Mouse (Mus musculus) CH12.LX (cell line): ENCODE measurements around the gene Ndufb4. TPM values are rescaled to one million over a fixed set of nuclear protein-coding genes. Genes with fewer than 3 reads are reported as not detected.

ENCODE experiments used
- DNase-seq: peaks from one replicate; pipeline ENCODE4 v3.0.0-alpha.2; 2013; ENCODE audit errors: extremely low read depth
- H3K27ac ChIP-seq: 2 replicates; pipeline ENCODE4 v1.5.1; 2012; ENCODE audit warnings: low read depth, mild to moderate bottlenecking, control low read depth, moderate library complexity; ENCODE audit not compliant: insufficient read depth
- H3K27me3 ChIP-seq: replicated peaks from 2 replicates; pipeline ENCODE3; 2012; ENCODE audit warnings: inconsistent platforms
- H3K36me3 ChIP-seq, 2 experiments: replicated peaks in 1 of 2; 2 replicates each; pipeline versions ENCODE3 to v1.6.1; 2012; ENCODE audit warnings: inconsistent platforms in 1 of 2, low read length in 1 of 2, mild to moderate bottlenecking in 1 of 2, mixed read lengths in 1 of 2, moderate library complexity in 1 of 2; ENCODE audit not compliant: control insufficient read depth in 1 of 2, insufficient read depth in 1 of 2
- H3K4me1 ChIP-seq, 2 experiments: 2 replicates each; pipeline ENCODE4 v1.6.1; 2012; ENCODE audit warnings: inconsistent platforms in 1 of 2, moderate library complexity in 1 of 2; ENCODE audit not compliant: insufficient read depth in 2 of 2, control insufficient read depth in 1 of 2
- H3K4me2 ChIP-seq: 2 replicates; pipeline ENCODE4 v1.6.1; 2012; ENCODE audit warnings: low read depth, mild to moderate bottlenecking, control low read depth; ENCODE audit not compliant: poor library complexity, insufficient read depth, severe bottlenecking
- H3K4me3 ChIP-seq, 3 experiments: fragments of 150-350 bp in 1 of 3; sonication (generic) in 1 of 3; replicated peaks in 1 of 3; 2 replicates each; pipeline versions ENCODE3 to v1.5.1; 2011 to 2012; ENCODE audit warnings: low read depth in 2 of 3, low read length in 2 of 3, mild to moderate bottlenecking in 2 of 3, moderate library complexity in 2 of 3, control low read depth in 1 of 3, improper control_type of control experiment in 1 of 3, inconsistent platforms in 1 of 3, mixed read lengths in 1 of 3; ENCODE audit not compliant: poor library complexity in 1 of 3
- H3K79me2 ChIP-seq: replicated peaks from 2 replicates; pipeline ENCODE4 v1.6.1; 2012; ENCODE audit warnings: mild to moderate bottlenecking, moderate library complexity; ENCODE audit not compliant: control insufficient read depth, poor library complexity, insufficient read depth, severe bottlenecking; ENCODE audit errors: extremely low read depth
- H3K9ac ChIP-seq: 2 replicates; pipeline ENCODE4 v1.6.1; 2012; ENCODE audit warnings: low read depth, mild to moderate bottlenecking, control low read depth, moderate library complexity; ENCODE audit not compliant: insufficient read depth
- H3K9me3 ChIP-seq: replicated peaks from 2 replicates; pipeline ENCODE3; 2012; ENCODE audit warnings: low read length, inconsistent platforms, mixed read lengths
- CHD2 ChIP-seq: IDR thresholded peaks from 2 replicates; pipeline ENCODE4 v1.6.1; 2011; ENCODE audit warnings: low read length, improper control_type of control experiment
- CTCF ChIP-seq, 2 experiments: IDR thresholded peaks in 1 of 2; conservative IDR thresholded peaks in 1 of 2; 2 replicates each; pipeline ENCODE4 v1.5.1; 2011 to 2012; ENCODE audit warnings: low read depth in 2 of 2, low read length in 2 of 2, improper control_type of control experiment in 1 of 2, inconsistent platforms in 1 of 2, mild to moderate bottlenecking in 1 of 2, moderate library complexity in 1 of 2
- E2F4 ChIP-seq: IDR thresholded peaks from 2 replicates; pipeline ENCODE4 v1.6.1; 2011; ENCODE audit warnings: low read depth, low read length, improper control_type of control experiment; ENCODE audit not compliant: insufficient replicate concordance
- ELF1 ChIP-seq: IDR thresholded peaks from 2 replicates; pipeline ENCODE4 v1.6.1; 2014; ENCODE audit warnings: low read depth, mild to moderate bottlenecking, inconsistent platforms, low read length, improper control_type of control experiment
- EP300 ChIP-seq: IDR thresholded peaks from 2 replicates; pipeline ENCODE4 v1.6.1; 2011; ENCODE audit warnings: low read length, improper control_type of control experiment
- HCFC1 ChIP-seq: IDR thresholded peaks from 2 replicates; pipeline ENCODE4 v1.6.1; 2012; ENCODE audit warnings: low read depth, mild to moderate bottlenecking, inconsistent platforms, low read length, improper control_type of control experiment
- JUND ChIP-seq: conservative IDR thresholded peaks from 2 replicates; pipeline ENCODE4 v1.6.1; 2011; ENCODE audit warnings: low read depth, low read length, improper control_type of control experiment
- KAT2A ChIP-seq: IDR thresholded peaks from 2 replicates; pipeline ENCODE4 v1.6.1; 2012; ENCODE audit warnings: low read length, improper control_type of control experiment, inconsistent platforms; ENCODE audit not compliant: insufficient replicate concordance
- MAX ChIP-seq: IDR thresholded peaks from 2 replicates; pipeline ENCODE4 v1.6.1; 2011; ENCODE audit warnings: low read length, improper control_type of control experiment
- MAZ ChIP-seq: IDR thresholded peaks from 2 replicates; pipeline ENCODE4 v1.6.1; 2012; ENCODE audit warnings: low read depth, mild to moderate bottlenecking, inconsistent platforms, low read length, improper control_type of control experiment, moderate library complexity
- MXI1 ChIP-seq: IDR thresholded peaks from 2 replicates; pipeline ENCODE4 v1.6.1; 2011; ENCODE audit warnings: mild to moderate bottlenecking, low read depth, low read length, improper control_type of control experiment
- NELFE ChIP-seq: IDR thresholded peaks from 2 replicates; pipeline ENCODE4 v1.6.1; 2011; ENCODE audit warnings: low read depth, low read length, improper control_type of control experiment
- NRF1 ChIP-seq: IDR thresholded peaks from 2 replicates; pipeline ENCODE4 v1.6.1; 2014; ENCODE audit warnings: low read depth, mild to moderate bottlenecking, inconsistent platforms, low read length, improper control_type of control experiment, moderate library complexity
- PAX5 ChIP-seq: IDR thresholded peaks from 2 replicates; pipeline ENCODE4 v1.6.1; 2012; ENCODE audit warnings: low read length, inconsistent platforms, mixed read lengths
- POLR2A ChIP-seq: IDR thresholded peaks from 2 replicates; pipeline ENCODE4 v1.6.1; 2011; ENCODE audit warnings: low read depth, mild to moderate bottlenecking, improper control_type of control experiment, low read length
- POLR2AphosphoS2 ChIP-seq: IDR thresholded peaks from 2 replicates; pipeline ENCODE4 v1.6.1; 2011; ENCODE audit warnings: low read depth, low read length, improper control_type of control experiment
- RAD21 ChIP-seq: IDR thresholded peaks from 2 replicates; pipeline ENCODE4 v1.6.1; 2011; ENCODE audit warnings: low read depth, mild to moderate bottlenecking, low read length, improper control_type of control experiment, moderate library complexity
- SIN3A ChIP-seq: IDR thresholded peaks from 2 replicates; pipeline ENCODE4 v1.6.1; 2012; ENCODE audit warnings: low read length, improper control_type of control experiment, inconsistent platforms
- SMC3 ChIP-seq: IDR thresholded peaks from 2 replicates; pipeline ENCODE4 v1.6.1; 2011; ENCODE audit warnings: low read depth, low read length, improper control_type of control experiment
- TBP ChIP-seq: conservative IDR thresholded peaks from 2 replicates; pipeline ENCODE4 v1.6.1; 2011; ENCODE audit warnings: low read depth, low read length, improper control_type of control experiment
- UBTF ChIP-seq: IDR thresholded peaks from 2 replicates; pipeline ENCODE4 v1.6.1; 2012; ENCODE audit warnings: low read depth, mild to moderate bottlenecking, inconsistent platforms, low read length, improper control_type of control experiment, moderate library complexity
- USF2 ChIP-seq: conservative IDR thresholded peaks from 2 replicates; pipeline ENCODE4 v1.6.1; 2011; ENCODE audit warnings: low read depth, low read length, improper control_type of control experiment
- ZMIZ1 ChIP-seq: IDR thresholded peaks from 2 replicates; pipeline ENCODE4 v1.6.1; 2012; ENCODE audit warnings: low read depth, mild to moderate bottlenecking, inconsistent platforms, low read length, improper control_type of control experiment
- ZNF384 ChIP-seq: IDR thresholded peaks from 2 replicates; pipeline ENCODE4 v1.6.1; 2012; ENCODE audit warnings: low read depth, low read length, improper control_type of control experiment, inconsistent platforms
- dilution Hi-C: fragments of 300-500 bp; cut with MboI; formaldehyde crosslinking; loops from 2 replicates; pipeline ENCODE4 v1.14.3; 2020; ENCODE audit warnings: low sequenced_read_pairs; ENCODE audit not compliant: extremely low pct_unique_long_range_greater_than_20kb, extremely low pct_ligation_motif_present
- in situ Hi-C: fragments of 300-500 bp; cut with MboI; formaldehyde crosslinking; loops from 3 replicates; pipeline ENCODE4 v1.14.3; 2019; ENCODE audit warnings: low sequenced_read_pairs, low pct_ligation_motif_present, low pct_unique_long_range_greater_than_20kb, mixed read lengths
- polyA plus RNA-seq: library from polyadenylated mRNA; unstranded; fragments of >175 nt; gene quantifications from 2 replicates; pipeline ENCODE4 v1.2.1, GENCODE M21; 2012; ENCODE audit warnings: low read depth; ENCODE audit not compliant: insufficient read length
- total RNA-seq, 2 experiments: library from RNA; depleted of rRNA; stranded (reverse); fragments of 300-350 nt in 1 of 2; fragments of >200 nt in 1 of 2; gene quantifications; 2 replicates each; pipeline ENCODE4 v1.2.3; 2012 to 2014

The Ndufb4 gene
- total and polyA plus RNA-seq, 3 experiments: 51.8 to 97.4 (median 70.7) TPM

DNA sequence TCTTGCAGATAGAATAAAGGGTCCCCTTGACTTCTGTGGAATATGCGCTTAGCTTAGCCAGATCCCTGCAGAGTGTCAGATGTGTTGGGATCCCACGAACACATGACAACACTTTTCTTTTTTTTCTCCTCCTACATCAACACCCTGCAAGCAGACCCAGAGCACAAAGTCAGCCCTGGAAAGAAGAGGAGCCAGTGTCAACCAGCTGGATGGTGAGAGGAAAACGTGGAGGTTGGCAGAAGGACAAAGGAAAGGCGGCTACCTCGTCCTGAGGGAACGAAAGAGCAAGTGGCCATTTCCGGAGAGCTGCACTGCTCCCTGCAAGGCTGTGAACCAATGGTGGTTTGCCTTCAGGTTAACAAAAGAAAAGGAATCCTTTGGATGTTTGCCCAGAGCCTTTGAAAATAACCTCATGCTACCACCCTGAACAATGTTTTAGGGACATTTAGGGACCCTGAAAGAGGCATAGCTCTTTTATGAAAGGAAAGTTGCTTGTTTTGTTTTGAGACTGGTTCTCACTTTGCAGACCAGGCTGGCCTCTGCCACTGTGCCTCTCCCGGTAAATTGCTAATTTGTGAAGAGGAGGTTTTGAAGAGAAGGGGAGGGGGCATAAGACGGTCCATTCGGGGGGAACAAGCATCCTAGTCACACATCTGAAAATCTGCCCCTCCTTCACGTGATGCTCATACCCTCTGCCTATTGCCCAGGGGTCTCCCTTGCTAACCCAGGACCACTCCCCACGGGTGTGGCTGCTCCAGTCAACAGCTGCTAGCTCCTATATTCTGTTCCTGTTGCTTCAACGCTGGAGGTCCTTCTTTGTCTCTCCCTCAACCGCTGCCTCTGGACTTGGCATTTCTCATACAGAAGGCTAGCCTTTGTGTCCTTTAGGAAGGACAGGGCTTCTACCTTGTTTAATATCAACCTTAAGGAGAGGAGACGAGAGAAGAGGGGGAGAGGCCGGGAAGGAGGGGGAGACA is 29.2 kb upstream of the Ndufb4 start:
- Histone ChIP-seq H3K4me3 (no peak overlapping the region), H3K9ac (no peak overlapping the region), H3K36me3 (no peaks in the 10 kb centered on the region), H3K79me2 (no peaks in the 10 kb centered on the region), H3K4me1 (peaks cover 10 to 42% of the 10 kb centered on the region in 2 experiments), H3K4me2 (no peak overlapping the region), H3K27ac (no peak overlapping the region), H3K9me3 (no peaks in the 10 kb centered on the region), H3K27me3 (no peaks in the 10 kb centered on the region)
- DNase-seq: no peak
- TF ChIP-seq UBTF (no peak), PAX5 (no peak), EP300 (no peak), NRF1 (no peak), ZNF384 (no peak), E2F4 (no peak), MAZ (no peak), KAT2A (no peak), SIN3A (no peak), JUND (no peak), HCFC1 (no peak), SMC3 (no peak), POLR2AphosphoS2 (no peak), TBP (no peak), ZMIZ1 (no peak), POLR2A (no peak)
- in situ Hi-C loops: loop anchor here (5.0 to 25.0 kb wide), 4 partner anchors 149 to 571 kb away; partner anchors contain the start of genes Gtf2e1 and Rabl3
- dilution Hi-C loops: no loop called here

DNA sequence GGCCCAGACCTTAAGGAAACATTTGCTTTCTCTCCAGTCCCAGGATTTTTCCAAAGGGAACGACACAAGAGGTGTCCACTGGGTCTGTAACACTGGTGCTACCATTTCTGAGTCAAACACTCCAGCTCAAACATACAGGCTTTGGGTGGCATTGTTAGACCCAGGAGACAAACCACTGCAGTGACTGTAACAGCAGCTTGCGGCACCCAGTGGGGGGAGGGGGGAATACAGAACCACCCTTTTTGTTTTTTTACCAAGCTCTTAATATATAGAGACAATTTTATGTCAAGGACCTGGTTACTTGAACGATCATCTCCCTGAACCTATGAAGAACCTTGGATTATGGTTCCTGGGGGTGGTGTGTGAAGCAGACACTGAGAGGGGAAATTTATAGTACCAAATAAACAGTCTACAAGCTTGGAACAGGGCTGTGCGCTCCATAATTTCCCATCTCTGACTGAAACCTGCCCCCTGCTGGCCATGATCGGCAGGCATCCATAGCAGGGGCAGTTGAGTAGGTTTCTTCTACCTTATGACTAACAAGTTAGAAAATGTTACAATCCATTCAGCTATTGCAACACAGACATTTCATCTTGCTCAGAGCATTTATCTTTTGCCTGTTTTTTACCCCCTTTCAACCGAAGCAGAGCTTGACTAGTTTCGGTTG is 28.2 kb upstream of the Ndufb4 start:
- Histone ChIP-seq H3K27ac (no peak overlapping the region), H3K27me3 (no peaks in the 10 kb centered on the region), H3K9ac (no peak overlapping the region), H3K4me2 (peak overlapping the region; percentile 63), H3K79me2 (no peaks in the 10 kb centered on the region), H3K4me3 (peak overlapping the region in 1 of 3 experiments; percentile 10), H3K9me3 (no peaks in the 10 kb centered on the region), H3K36me3 (no peaks in the 10 kb centered on the region), H3K4me1 (peaks cover 8 to 32% of the 10 kb centered on the region in 2 experiments)
- dilution Hi-C loops (no loop called here), in situ Hi-C loops (loop anchor here (5.0 to 25.0 kb wide), 4 partner anchors 148 to 570 kb away; partner anchors contain the start of genes Gtf2e1 and Rabl3)
- peak; percentile 79 for DNase-seq
- TF ChIP-seq HCFC1 (no peak), SMC3 (peak; percentile 76), SIN3A (peak; percentile 49; the same call in 1 of the 2 replicates), CTCF (conservative IDR thresholded peaks at IDR 0.05 in 1 of 2, IDR thresholded peaks at IDR 0.05 in 1 of 2; ENCODE audit: low read depth in 2 of 2, low read length in 2 of 2) (peak; percentile 65 to 82), EP300 (no peak), RAD21 (peak; percentile 79), USF2 (no peak), MXI1 (0 out of 2 replicates have a peak, but pooled peaks have one; percentile 43), JUND (no peak), ZNF384 (peak; percentile 79), ELF1 (peak; percentile 23; the same call in 1 of the 2 replicates), CHD2 (peak; percentile 58; the same call in 1 of the 2 replicates), NELFE (peak; percentile 12; the same call in 1 of the 2 replicates), MAX (0 out of 2 replicates have a peak, but pooled peaks have one; percentile 15)
